Mouse (Mus musculus) liver, embryonic 14.5 days (tissue): Measurements from ENCODE around the gene Sh3pxd2a.

ENCODE experiments used
- CTCF ChIP-seq: IDR thresholded peaks from 2 replicates; pipeline ENCODE4 v1.5.1; 2016; ENCODE audit warnings: antibody characterized with exemption, low read depth, control low read depth
- EP300 ChIP-seq: IDR thresholded peaks from 2 replicates; pipeline ENCODE4 v1.6.1; 2016; ENCODE audit warnings: antibody characterized with exemption, low read depth

DNA sequence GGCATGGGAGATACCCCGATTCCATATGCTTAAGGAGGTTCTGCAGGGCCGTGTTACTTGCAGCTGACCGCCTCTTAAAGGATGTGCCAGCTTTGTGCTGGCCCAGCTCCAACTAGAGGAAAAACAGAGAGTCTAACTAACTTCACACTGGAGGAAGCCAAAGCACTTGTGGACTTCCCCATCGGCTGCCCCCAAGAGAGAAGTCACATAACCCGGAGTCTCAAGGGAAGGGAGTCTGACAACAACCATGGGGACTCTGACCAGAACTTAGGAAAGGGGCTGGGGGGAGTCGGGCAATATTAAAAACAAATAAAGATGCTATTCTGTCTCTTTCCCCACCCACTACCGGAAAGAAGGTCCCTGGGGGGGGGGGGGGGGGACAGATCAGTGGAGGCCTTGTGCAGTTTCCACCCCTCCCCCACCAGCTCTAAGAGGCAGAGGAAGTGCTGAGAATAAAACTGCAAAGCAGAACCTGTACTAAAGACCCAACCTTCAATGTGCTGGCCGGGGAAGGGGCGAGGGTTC is 17.3 kb downstream of the Sh3pxd2a start:
- TF ChIP-seq CTCF (no peak), EP300 (no peak)
